Comparison of ENCODE assay signal across 25 mouse cellular contexts in the genomic region with DNA sequence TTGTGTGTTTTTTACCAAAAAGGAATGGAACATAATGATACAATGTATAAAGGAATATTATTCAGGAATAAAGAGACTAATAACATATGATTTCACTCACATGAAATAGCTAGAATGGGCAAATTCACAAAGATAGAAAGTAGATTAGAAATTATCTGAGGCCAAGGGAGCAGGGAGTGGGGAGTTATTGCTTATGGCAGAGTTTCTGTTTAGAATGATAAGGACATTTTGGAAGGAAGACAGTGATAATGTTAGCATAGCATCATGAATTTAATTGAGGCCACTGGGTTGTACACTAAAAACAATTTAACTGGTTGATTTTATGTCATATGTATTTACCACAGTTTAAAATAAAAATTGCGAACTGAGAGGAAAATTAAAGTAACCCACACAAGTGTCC.
DNase-seq lines count a peak whose midpoint lies in the region; ATAC-seq and TF ChIP-seq lines count a peak whose summit lies in the region.
"Had no signal": no experiment of that assay in that cellular context is flagged by ENCODE, and none has a peak within 500 bp of the region (broad histone marks: within the 10 kb centered on the region; RNA-seq: fewer than 3 reads in every experiment).

No protein-coding gene starts in this region.

- no peak overlapping the region; the same call in 1 of the 2 replicates for H3K4me2 ChIP-seq in liver, embryonic 14.5 days (ENCODE audit: low read depth)
- no peak overlapping the region for H3K4me2 ChIP-seq in forebrain, embryonic 13.5 days
- H3K4me2 ChIP-seq: embryonic facial prominence, embryonic 13.5 days; forebrain, embryonic 12.5 days; heart, embryonic 11.5 days; hindbrain, embryonic 12.5 days; hindbrain, embryonic 15.5 days had no signal

- intact Hi-C loops in left cerebral cortex, postnatal 10 days (cut with DNase I) = no loop called here

- 61% methylated on average over 1 of the region's 1 CpGs for WGBS in liver, embryonic 14.5 days (ENCODE audit: insufficient replicate concordance)
- WGBS in forebrain, embryonic 13.5 days = 90% methylated on average over 1 of the region's 1 CpGs

- TF ChIP-seq CTCF in MEL (IDR thresholded peaks at IDR 0.05 in 2 of 3, conservative IDR thresholded peaks at IDR 0.05 in 1 of 3; ENCODE audit: control insufficient read depth in 1 of 3, insufficient read depth in 1 of 3, low read depth in 2 of 3, low read length in 3 of 3, poor library complexity in 1 of 3, severe bottlenecking in 1 of 3) = no peak
- TF ChIP-seq CTCF in liver, embryonic 14.5 days (IDR thresholded peaks at IDR 0.05; ENCODE audit: low read depth) = no peak

- no peak overlapping the region for H3K4me3 ChIP-seq in MEL (ENCODE audit: control insufficient read depth in 1 of 2, insufficient read depth in 1 of 2, low read depth in 2 of 2, low read length in 2 of 2)
- no peak overlapping the region for H3K4me3 ChIP-seq in liver, embryonic 14.5 days (ENCODE audit: insufficient read depth in 1 of 2, low read depth in 2 of 2, low read length in 2 of 2)
- H3K4me3 ChIP-seq in forebrain, embryonic 13.5 days = no peak overlapping the region
- H3K4me3 ChIP-seq: embryonic facial prominence, embryonic 10.5 days; embryonic facial prominence, embryonic 13.5 days; erythroblast, embryonic 14.5 days; forebrain, embryonic 12.5 days; hindbrain, embryonic 12.5 days; hindbrain, embryonic 15.5 days had no signal

- no peak overlapping the region for H3K27ac ChIP-seq in MEL (ENCODE audit: control insufficient read depth, low read depth, low read length)
- no peak overlapping the region for H3K27ac ChIP-seq in liver, embryonic 14.5 days
- H3K27ac ChIP-seq in forebrain, embryonic 13.5 days = no peak overlapping the region
- H3K27ac ChIP-seq: embryonic facial prominence, embryonic 10.5 days; embryonic facial prominence, embryonic 13.5 days; forebrain, embryonic 12.5 days; hindbrain, embryonic 12.5 days; hindbrain, embryonic 15.5 days had no signal

- H3K9ac ChIP-seq in MEL (ENCODE audit: control insufficient read depth, low read depth, low read length, poor library complexity, severe bottlenecking) = no peak overlapping the region
- no peak overlapping the region for H3K9ac ChIP-seq in liver, embryonic 14.5 days (replicated peaks)
- H3K9ac ChIP-seq in forebrain, embryonic 13.5 days = no peak overlapping the region
- H3K9ac ChIP-seq: embryonic facial prominence, embryonic 13.5 days; forebrain, embryonic 12.5 days; hindbrain, embryonic 12.5 days; hindbrain, embryonic 15.5 days had no signal

- H3K36me3 ChIP-seq in MEL (ENCODE audit: control insufficient read depth in 1 of 2, insufficient read depth in 2 of 2, low read length in 2 of 2) = no peaks in the 10 kb centered on the region
- no peaks in the 10 kb centered on the region for H3K36me3 ChIP-seq in liver, embryonic 14.5 days (replicated peaks; ENCODE audit: control insufficient read depth, insufficient read depth, low read depth)
- no peaks in the 10 kb centered on the region for H3K36me3 ChIP-seq in forebrain, embryonic 13.5 days (ENCODE audit: poor library complexity, severe bottlenecking)
- H3K36me3 ChIP-seq: embryonic facial prominence, embryonic 10.5 days; embryonic facial prominence, embryonic 13.5 days; forebrain, embryonic 12.5 days; hindbrain, embryonic 12.5 days; hindbrain, embryonic 15.5 days had no signal

- TF ChIP-seq RAD21 in MEL (IDR thresholded peaks at IDR 0.05; ENCODE audit: low read depth, low read length) = no peak

- no peak for TF ChIP-seq POLR2A in MEL (IDR thresholded peaks at IDR 0.05; ENCODE audit: control insufficient read depth in 1 of 2, insufficient read depth in 1 of 2, low read depth in 1 of 2, low read length in 2 of 2, poor library complexity in 1 of 2)

- H3K9me3 ChIP-seq in MEL (replicated peaks; ENCODE audit: insufficient read depth, low read length) = no peaks in the 10 kb centered on the region
- H3K9me3 ChIP-seq in liver, embryonic 14.5 days (ENCODE audit: control insufficient read depth, low read length) = no peaks in the 10 kb centered on the region
- H3K9me3 ChIP-seq in forebrain, embryonic 13.5 days (replicated peaks) = no peaks in the 10 kb centered on the region
- H3K9me3 ChIP-seq: embryonic facial prominence, embryonic 10.5 days; embryonic facial prominence, embryonic 13.5 days; forebrain, embryonic 12.5 days; hindbrain, embryonic 12.5 days; hindbrain, embryonic 15.5 days had no signal

- H3K4me1 ChIP-seq in MEL (ENCODE audit: control insufficient read depth in 1 of 2, insufficient read depth in 2 of 2, low read length in 2 of 2) = peaks cover 0 to 7% of the 10 kb centered on the region in 2 experiments; a peak in 1 of 4 replicates
- H3K4me1 ChIP-seq in liver, embryonic 14.5 days (replicated peaks; ENCODE audit: control insufficient read depth in 2 of 2, insufficient read depth in 2 of 2, low read length in 1 of 2) = peaks cover 12 to 14% of the 10 kb centered on the region in 2 experiments
- H3K4me1 ChIP-seq in forebrain, embryonic 13.5 days = no peaks in the 10 kb centered on the region
- H3K4me1 ChIP-seq: embryonic facial prominence, embryonic 10.5 days; embryonic facial prominence, embryonic 13.5 days; forebrain, embryonic 12.5 days; hindbrain, embryonic 12.5 days; hindbrain, embryonic 15.5 days had no signal

- no peaks in the 10 kb centered on the region for H3K79me2 ChIP-seq in MEL (ENCODE audit: control insufficient read depth, insufficient read depth, low read length, poor library complexity)

- peak; percentile 57 to 81; a peak in 2 of 4 replicates for TF ChIP-seq EP300 in MEL (IDR thresholded peaks at IDR 0.05; ENCODE audit: low read depth in 1 of 2, low read length in 2 of 2)
- TF ChIP-seq EP300 in liver, embryonic 14.5 days (IDR thresholded peaks at IDR 0.05; ENCODE audit: low read depth) = peak; percentile 79

- peak; percentile 6 for DNase-seq in MEL (ENCODE audit: low read depth, low spot score)
- peak; percentile 8 for DNase-seq in c-Kit-positive CD71-positive TER-119-negative erythroid progenitor cells, embryonic 14.5 days (ENCODE audit: low read depth)
- DNase-seq in liver, embryonic 14.5 days (ENCODE audit: low read depth in 3 of 3, low spot score in 3 of 3) = peak in 2 of 3 experiments; percentile 37 to 39
- no peak for DNase-seq in left cerebral cortex, postnatal 10 days (ENCODE audit: extremely low spot score in 1 of 2, low spot score in 2 of 2)
- no peak for DNase-seq in urinary bladder, postnatal 25 days (ENCODE audit: low spot score)
- DNase-seq: adrenal gland, adult 8-10 months; adrenal gland, postnatal 25 days; cerebellum, adult 11-12 months; cerebellum, adult 8-10 months; cerebellum, postnatal 10 days; cerebellum, postnatal 36 days; embryo, embryonic 11 days; gastrocnemius, postnatal 10 days; heart, adult 11 months had no signal

- H3K27me3 ChIP-seq in MEL (ENCODE audit: control insufficient read depth in 1 of 2, insufficient read depth in 2 of 2, low read length in 2 of 2) = no peaks in the 10 kb centered on the region
- H3K27me3 ChIP-seq in liver, embryonic 14.5 days (ENCODE audit: control insufficient read depth, insufficient read depth, low read length) = no peaks in the 10 kb centered on the region
- no peaks in the 10 kb centered on the region for H3K27me3 ChIP-seq in forebrain, embryonic 13.5 days
- H3K27me3 ChIP-seq: embryonic facial prominence, embryonic 13.5 days; forebrain, embryonic 12.5 days; hindbrain, embryonic 12.5 days; hindbrain, embryonic 15.5 days had no signal

- ATAC-seq in liver, embryonic 14.5 days (ENCODE audit: insufficient read depth) = peak; percentile 89
- ATAC-seq in forebrain, embryonic 13.5 days = no peak
- ATAC-seq: activated CD4-positive, CD25-positive, alpha-beta regulatory T cell, adult 4 months; CD4-positive, CD25-positive, alpha-beta regulatory T cell, adult 4 months; forebrain, embryonic 16.5 days had no signal

TF ChIP-seq in MEL, 35 proteins besides CTCF, POLR2A, EP300 and RAD21:
- no peak for TF ChIP-seq USF2 (IDR thresholded peaks at IDR 0.05; ENCODE audit: borderline replicate concordance in 1 of 2, insufficient read depth in 1 of 2, low read depth in 1 of 2, low read length in 2 of 2)
- TF ChIP-seq GABPA (IDR thresholded peaks at IDR 0.05; ENCODE audit: low read depth, low read length) = no peak
- no peak for TF ChIP-seq TBP (IDR thresholded peaks at IDR 0.05; ENCODE audit: low read depth, low read length)
- TF ChIP-seq MEF2A (IDR thresholded peaks at IDR 0.05; ENCODE audit: extremely low read depth, insufficient replicate concordance, low read depth, low read length, poor library complexity, severe bottlenecking) = no peak
- peak; percentile 87; the same call in 1 of the 2 replicates for TF ChIP-seq TCF12 (IDR thresholded peaks at IDR 0.05; ENCODE audit: low read depth, low read length)
- TF ChIP-seq ETS1 (IDR thresholded peaks at IDR 0.05; ENCODE audit: low read depth, low read length) = peak; percentile 44; the same call in 1 of the 2 replicates
- TF ChIP-seq MAX (IDR thresholded peaks at IDR 0.05; ENCODE audit: low read length) = no peak
- TF ChIP-seq GATA1 (IDR thresholded peaks at IDR 0.05; ENCODE audit: low read depth, low read length) = no peak
- no peak for TF ChIP-seq SIN3A (IDR thresholded peaks at IDR 0.05; ENCODE audit: low read length)
- no peak for TF ChIP-seq POLR2AphosphoS2 (IDR thresholded peaks at IDR 0.05; ENCODE audit: low read length)
TF ChIP-seq in MEL: peak in this region for 2.

Comparison
In these comparisons a context has a peak if more than half of its experiments do, and no peak if none do; other contexts are left out.
1. DNase-seq: peak in MEL (single experiment), c-Kit-positive CD71-positive TER-119-negative erythroid progenitor cells, embryonic 14.5 days (single experiment) and liver, embryonic 14.5 days (2 of 3); none in left cerebral cortex, postnatal 10 days (0 of 2) and urinary bladder, postnatal 25 days (single experiment).